Mouse (Mus musculus) 416B (cell line): ENCODE data around the gene Tars2.
A peak's percentile ranks its signal among the peaks of the same experiment; 100 is the strongest.
"Not testable (repeated sequence)": the region's sequence is repeated elsewhere in the genome, so short reads cannot be mapped to it uniquely, and the experiment has no call there.

ENCODE experiments used
- DNase-seq: peaks from one replicate; pipeline ENCODE4 v3.0.0; 2011; ENCODE audit warnings: low read depth

Gene Tars2

GRCm38 (mm10) chr3:95694808-95695703 lies 65.0 kb downstream of the Tars2 start:
- DNase-seq, result no peak

- peak; percentile 93 for DNase-seq
Measured at GRCm38 (mm10) chr3:95693821-95694807, 65.9 kb downstream of the Tars2 start.

GRCm38 (mm10) chr3:95692677-95693076 lies 67.3 kb downstream of the Tars2 start:
- peak; percentile 55 for DNase-seq

GRCm38 (mm10) chr3:95690552-95690951 lies 69.5 kb downstream of the Tars2 start:
- DNase-seq, result not testable (repeated sequence)
